Mouse (Mus musculus): ENCODE results near the gene Ascc1. TPM values are rescaled to one million over a fixed set of nuclear protein-coding genes. Genes with fewer than 3 reads are reported as not detected.
"Not testable (repeated sequence)": the region's sequence is repeated elsewhere in the genome, so short reads cannot be mapped to it uniquely, and the experiment has no call there.

Ascc1 gene
- total RNA-seq, 2 experiments from 2014 or later, result 24.3 to 29.9 TPM

DNA sequence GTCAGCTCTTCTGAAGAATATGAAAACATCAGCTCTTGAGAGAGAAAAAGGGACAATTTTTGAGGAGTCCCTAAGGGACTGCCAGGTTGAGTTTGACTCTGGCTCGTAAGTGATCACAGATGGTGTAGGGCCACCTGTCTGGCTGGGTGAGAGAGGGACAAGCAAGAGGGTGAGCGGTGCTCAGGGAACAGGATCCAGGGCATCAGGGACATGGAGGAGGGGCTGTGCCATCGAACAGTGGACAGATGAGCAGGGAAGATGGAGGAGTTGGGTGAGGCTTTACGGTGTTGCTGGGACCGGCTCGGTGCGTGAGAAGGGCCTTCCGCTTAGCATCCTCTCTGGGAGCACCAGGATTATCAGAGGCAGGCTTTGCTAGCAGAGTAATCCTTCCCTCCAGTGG is 106.7 kb downstream of the Ascc1 start:
- ATAC-seq (ENCODE audit: poor library complexity, severe bottlenecking), result no peak

DNA sequence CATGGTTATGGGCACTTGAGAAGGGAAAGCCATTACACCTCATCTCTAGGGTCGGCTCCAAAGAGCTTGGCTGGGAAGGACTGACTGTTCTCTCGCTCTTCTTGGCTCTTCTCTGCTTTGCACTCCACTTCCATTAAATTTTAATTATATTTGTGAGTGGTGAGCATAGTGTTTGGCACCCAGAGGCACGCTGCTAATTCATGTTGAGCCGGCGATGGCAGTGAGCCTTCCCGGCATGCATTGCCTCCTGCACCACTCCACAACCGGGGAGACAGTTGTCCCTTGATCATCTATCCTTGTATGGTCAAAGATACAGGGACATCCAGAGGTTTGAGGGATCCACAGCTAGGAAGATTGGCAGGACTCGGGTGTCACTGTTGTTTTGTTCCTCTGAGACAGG is 107.4 kb downstream of the Ascc1 start:
- no peak for ATAC-seq (ENCODE audit: poor library complexity, severe bottlenecking)

DNA sequence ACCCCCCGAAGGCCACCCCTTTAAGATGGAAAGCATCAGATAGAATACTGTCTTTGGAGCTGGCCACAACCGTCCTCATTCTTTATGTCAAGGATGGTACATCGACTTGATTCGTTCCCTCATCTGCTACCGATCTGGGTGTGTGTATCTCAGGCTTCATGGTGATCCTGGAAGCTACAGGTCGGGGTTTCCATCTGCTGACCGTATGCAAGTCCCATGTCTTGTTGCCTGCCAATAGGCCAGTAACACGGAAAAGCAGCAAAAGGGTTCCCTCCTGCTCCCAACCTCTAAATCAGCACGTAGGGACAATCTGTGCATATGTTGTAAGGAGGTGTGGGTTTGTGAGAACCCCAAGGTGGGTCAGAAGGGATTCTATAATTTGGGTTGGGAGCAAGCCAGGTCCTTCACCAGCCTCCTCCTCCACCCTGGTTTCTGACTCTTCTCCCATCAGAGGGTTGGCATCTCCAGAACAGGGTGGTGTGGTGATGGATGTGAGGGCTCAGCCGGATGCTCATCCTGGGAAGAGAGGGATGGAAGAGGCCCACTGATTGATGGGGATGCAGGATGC is 108.4 kb downstream of the Ascc1 start:
- ATAC-seq (ENCODE audit: poor library complexity, severe bottlenecking), result no peak

- ATAC-seq (ENCODE audit: poor library complexity, severe bottlenecking), result no peak
Observed at GRCm38 (mm10) chr10:60113965-60114690, 111.5 kb downstream of the Ascc1 start.

- peak; percentile 30; the same call in 1 of the 2 replicates for ATAC-seq (ENCODE audit: poor library complexity, severe bottlenecking)
Observed at GRCm38 (mm10) chr10:60115345-60116185, 113.0 kb downstream of the Ascc1 start.

DNA sequence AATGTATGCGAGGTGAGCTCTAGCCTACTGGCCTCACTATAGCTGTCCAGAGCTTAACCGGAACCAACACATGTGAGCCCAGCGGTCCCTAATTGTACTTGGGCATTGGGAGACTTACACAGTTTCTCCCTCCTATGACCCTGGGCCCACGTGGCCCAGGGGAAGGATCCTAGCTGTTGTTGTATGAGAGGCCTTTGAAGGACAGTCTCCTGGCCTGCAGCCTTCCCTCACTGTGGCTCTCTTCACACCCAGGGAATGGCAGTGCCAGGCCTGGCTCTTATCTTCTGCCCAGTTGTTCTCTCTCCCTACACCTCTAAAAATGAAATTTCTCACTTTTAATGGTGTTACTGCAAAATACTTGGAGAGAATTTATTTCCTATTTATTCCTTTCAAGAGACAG is 114.4 kb downstream of the Ascc1 start:
- ATAC-seq (ENCODE audit: poor library complexity, severe bottlenecking), result no peak

- ATAC-seq (ENCODE audit: poor library complexity, severe bottlenecking), result no peak
Observed at GRCm38 (mm10) chr10:60118464-60118863, 115.9 kb downstream of the Ascc1 start.

DNA sequence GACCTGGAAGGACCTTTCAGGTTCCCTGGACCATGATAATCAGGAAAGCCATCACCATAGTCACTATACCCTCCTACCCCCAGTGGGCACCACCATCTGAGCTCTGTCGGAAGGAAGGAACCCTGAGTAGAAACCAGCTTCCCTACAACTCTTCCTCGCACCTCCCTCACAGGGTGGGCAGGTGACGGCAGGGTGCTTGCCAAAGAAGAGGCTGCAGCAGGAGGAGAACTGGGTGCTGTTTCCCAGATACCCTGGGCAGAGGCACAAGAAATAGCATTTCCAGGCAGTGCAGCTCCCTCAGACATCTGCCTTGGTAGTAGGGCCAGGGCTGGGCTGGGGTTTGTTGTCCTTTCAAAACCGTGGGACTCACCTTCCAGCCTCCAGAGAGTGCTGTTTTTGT is 118.0 kb downstream of the Ascc1 start:
- ATAC-seq (ENCODE audit: poor library complexity, severe bottlenecking), result no peak

GRCm38 (mm10) chr10:60124078-60124477 is 121.5 kb downstream of the Ascc1 start:
- no peak for ATAC-seq (ENCODE audit: poor library complexity, severe bottlenecking)

GRCm38 (mm10) chr10:60125529-60126327 is 123.1 kb downstream of the Ascc1 start:
- no peak for ATAC-seq (ENCODE audit: poor library complexity, severe bottlenecking)

DNA sequence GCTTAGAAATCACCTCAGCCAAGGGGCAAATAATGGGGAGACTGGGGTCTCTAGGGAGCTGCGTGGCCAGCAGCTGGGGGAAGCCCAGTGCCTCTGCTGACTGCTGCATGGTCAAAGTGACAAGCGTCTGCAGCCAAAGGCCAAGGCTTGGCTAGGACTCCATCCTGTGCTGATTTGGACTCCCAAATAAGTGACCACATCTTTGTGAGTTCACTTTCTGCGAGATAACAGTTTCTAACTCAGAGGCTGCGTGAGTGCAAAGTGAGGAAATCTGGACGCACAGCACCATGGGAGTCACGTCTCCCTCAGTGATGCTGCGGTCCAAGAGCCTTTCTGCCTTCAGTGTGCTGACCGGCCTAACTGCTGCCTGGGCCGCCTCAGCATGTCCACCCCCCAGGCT is 125.7 kb downstream of the Ascc1 start:
- no peak for ATAC-seq (ENCODE audit: poor library complexity, severe bottlenecking)

DNA sequence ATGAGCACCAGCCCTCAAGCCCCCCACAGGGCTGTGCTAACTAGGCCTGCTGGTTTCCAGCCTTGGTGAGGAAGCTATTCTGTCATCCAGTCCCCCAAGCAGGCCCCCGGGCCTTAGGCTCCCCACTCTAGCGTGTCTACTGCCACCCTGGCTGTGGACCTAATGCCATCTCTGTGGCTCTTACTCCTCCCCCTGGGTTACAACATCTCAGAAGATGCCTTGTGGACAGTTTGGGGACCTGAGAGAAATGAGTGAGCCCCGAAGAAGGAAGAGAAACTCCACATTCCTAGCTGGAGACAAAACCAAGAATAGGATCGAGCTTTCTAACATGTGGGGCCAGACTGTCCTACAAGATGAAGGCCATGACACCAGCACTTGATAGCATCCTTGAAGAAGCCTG is 127.9 kb downstream of the Ascc1 start:
- peak; percentile 51 for ATAC-seq (ENCODE audit: poor library complexity, severe bottlenecking)

DNA sequence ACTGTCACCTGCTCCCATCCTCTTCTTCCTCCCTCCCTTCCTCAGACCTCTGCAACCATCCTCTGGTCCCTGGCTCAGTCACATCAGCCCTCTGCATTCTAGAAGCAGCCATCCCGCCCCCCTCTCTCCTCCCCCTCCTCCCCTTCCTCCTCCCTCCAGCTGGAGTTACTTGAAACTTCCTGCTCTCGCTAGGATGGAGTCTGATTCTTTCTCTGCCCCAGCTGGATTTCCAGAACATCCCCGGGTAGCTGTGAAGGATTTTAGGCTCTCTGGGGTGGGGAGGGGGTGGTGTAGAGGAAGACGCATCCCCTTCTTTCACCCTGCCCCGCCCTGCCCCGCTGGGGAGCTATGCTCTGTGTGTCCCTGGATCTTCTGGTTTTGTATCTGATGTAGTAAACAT is 130.9 kb downstream of the Ascc1 start:
- no peak for ATAC-seq (ENCODE audit: poor library complexity, severe bottlenecking)

GRCm38 (mm10) chr10:60134201-60134600 is 131.6 kb downstream of the Ascc1 start:
- ATAC-seq (ENCODE audit: poor library complexity, severe bottlenecking), result no peak

DNA sequence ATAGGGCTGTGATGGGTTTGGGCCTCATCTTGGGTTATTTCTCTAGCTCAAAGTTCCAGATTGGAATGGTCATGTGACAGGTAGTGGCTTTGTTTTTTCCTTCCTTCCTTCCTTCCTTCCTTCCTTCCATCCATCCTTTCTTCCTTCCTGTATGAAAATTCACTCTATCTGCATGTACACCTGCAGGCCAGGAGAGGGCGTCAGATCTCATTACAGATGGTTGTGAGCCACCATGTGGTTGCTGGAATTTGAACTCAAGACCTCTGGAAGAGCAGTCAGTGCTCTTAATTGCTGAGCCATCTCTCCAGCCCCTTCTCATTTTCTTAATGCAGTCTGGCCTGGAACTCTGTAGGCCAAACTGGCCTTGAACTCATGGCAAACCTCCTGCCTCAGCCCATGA is 133.4 kb downstream of the Ascc1 start:
- not testable (repeated sequence) for ATAC-seq (ENCODE audit: poor library complexity, severe bottlenecking)

DNA sequence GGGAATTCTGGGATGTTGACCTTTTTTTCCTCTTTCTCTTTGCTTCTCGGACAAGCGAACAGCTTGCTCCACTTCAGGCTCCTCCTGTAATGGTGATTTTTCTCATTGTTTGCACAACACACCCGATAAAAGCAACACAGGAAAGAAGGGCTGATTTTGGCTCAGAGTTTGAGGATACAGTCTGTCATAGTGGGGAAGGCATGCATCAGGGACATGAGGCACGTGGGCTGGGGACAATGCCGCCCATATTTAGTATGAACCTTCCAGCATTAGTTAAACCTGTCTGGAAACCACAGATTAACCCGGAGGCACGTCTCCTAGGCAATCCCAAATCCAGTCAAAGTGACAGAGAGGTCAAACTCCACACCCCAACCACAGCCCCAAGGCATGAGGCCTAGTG is 134.3 kb downstream of the Ascc1 start:
- no peak for ATAC-seq (ENCODE audit: poor library complexity, severe bottlenecking)

- ATAC-seq (ENCODE audit: poor library complexity, severe bottlenecking), result no peak
Observed at GRCm38 (mm10) chr10:60138680-60139079, 136.1 kb downstream of the Ascc1 start.

- ATAC-seq (ENCODE audit: poor library complexity, severe bottlenecking), result no peak
Observed at GRCm38 (mm10) chr10:60140751-60141150, 138.1 kb downstream of the Ascc1 start.

DNA sequence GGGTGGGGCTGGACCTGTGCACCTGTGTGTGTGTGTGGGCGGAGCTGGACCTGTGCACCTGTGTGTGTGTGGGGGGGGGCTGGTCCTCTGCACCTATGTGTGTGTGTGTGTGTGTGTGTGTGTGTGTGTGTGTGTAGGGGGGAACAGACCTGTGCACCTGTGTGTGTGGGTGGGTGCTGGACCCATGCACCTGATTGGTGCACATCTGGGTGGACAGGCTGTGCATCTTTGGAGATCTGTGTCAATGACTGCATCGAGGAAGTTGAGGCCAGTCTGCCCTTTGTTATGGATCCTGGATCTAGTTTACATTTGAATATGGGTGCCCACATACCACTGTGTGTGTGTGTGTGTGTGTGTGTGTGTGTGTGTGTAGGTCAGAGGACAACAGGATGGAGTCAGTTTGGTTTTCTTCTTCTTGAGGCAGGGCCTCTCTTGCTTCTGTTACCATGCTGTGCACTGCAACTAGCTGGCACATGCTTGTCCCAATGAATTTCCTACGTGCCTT is 139.1 kb downstream of the Ascc1 start:
- ATAC-seq (ENCODE audit: poor library complexity, severe bottlenecking), result no peak

DNA sequence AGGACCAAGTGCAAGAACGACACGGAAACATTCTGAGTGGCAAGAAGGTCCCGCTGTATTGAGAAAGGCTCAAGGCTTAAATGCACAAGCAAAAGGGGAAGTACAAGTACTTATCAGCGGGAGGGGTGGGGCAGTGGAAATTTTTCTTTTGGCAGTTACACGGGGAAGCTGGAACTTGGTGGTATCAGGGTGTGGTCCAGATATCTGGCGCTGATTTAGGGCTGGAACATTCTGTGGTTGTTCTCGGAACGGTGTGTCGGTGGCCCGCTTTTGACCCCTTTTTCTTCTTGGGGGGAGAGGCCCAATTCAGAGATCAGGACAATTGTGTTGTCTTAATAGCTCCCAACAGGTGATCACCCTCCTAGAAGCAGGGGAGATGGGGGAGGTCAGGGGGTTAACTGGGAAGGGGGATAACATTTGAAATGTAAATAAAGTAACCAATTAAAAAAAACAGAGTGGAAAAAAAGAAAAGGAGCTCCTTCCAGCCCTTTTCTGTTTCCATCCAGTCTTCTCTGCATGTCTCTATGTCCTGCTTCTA is 145.0 kb downstream of the Ascc1 start:
- ATAC-seq (ENCODE audit: poor library complexity, severe bottlenecking), result not testable (repeated sequence)

GRCm38 (mm10) chr10:60148087-60148486 is 145.5 kb downstream of the Ascc1 start:
- ATAC-seq (ENCODE audit: poor library complexity, severe bottlenecking), result peak; percentile 72
